Mouse (Mus musculus): ENCODE measurements around the gene Saysd1.

GRCm38 (mm10) chr14:20047291-20047690 is 91.0 kb downstream of the Saysd1 start:
- TF ChIP-seq CTCF (IDR thresholded peaks at IDR 0.05) (no peak), EP300 (IDR thresholded peaks at IDR 0.05) (no peak)

Data from lung, postnatal 0 days (tissue).